Mouse (Mus musculus) midbrain, embryonic 10.5 days (tissue): ENCODE measurements around the gene Phf14. TPM values are rescaled to one million over a fixed set of nuclear protein-coding genes. Genes with fewer than 3 reads are reported as not detected.
A peak's percentile ranks its signal among the peaks of the same experiment; 100 is the strongest.
"Not testable (repeated sequence)": the region's sequence is repeated elsewhere in the genome, so short reads cannot be mapped to it uniquely, and the experiment has no call there.

Experiments used
- DNase-seq: peaks from one replicate; pipeline ENCODE4 v3.0.0-alpha.2; 2017; ENCODE audit warnings: low spot score
- H3K27ac ChIP-seq: fragments of 300-500 bp; sonication (generic); replicated peaks from 2 replicates; pipeline ENCODE4 v1.5.1; 2016; ENCODE audit warnings: mild to moderate bottlenecking
- H3K27me3 ChIP-seq: fragments of 300-500 bp; sonication (generic); 2 replicates; pipeline ENCODE4 v1.6.1; 2016; ENCODE audit warnings: low read depth, mild to moderate bottlenecking; ENCODE audit not compliant: poor library complexity, severe bottlenecking
- H3K36me3 ChIP-seq: fragments of 300-500 bp; sonication (generic); 2 replicates; pipeline ENCODE4 v1.6.1; 2016; ENCODE audit warnings: mild to moderate bottlenecking, moderate library complexity
- H3K4me1 ChIP-seq: fragments of 300-500 bp; sonication (generic); 2 replicates; pipeline ENCODE4 v1.6.1; 2016
- H3K4me3 ChIP-seq: fragments of 300-500 bp; sonication (generic); 2 replicates; pipeline ENCODE4 v1.5.1; 2016; ENCODE audit warnings: mild to moderate bottlenecking, moderate library complexity
- H3K9me3 ChIP-seq: fragments of 300-500 bp; sonication (generic); replicated peaks from 2 replicates; pipeline ENCODE4 v1.6.1; 2016; ENCODE audit warnings: mild to moderate bottlenecking
- WGBS: fragments of 180-500 bp; shearing (Covaris S2); methylation state at CpG from one replicate; pipeline ENCODE4 v1.1.7; 2016; 5-methylcytosine and 5-hydroxymethylcytosine counted together
- polyA plus RNA-seq: library from polyadenylated mRNA; unstranded; fragments of >200 nt; fragmentation: Nextera tagmentation; extraction: Ambion mirVana; gene quantifications from 2 replicates; pipeline ENCODE4 v1.2.1, GENCODE M21; 2016

Gene Phf14
- polyA plus RNA-seq = 65.3 and 70.6 TPM in 2 replicates

- peaks cover 34% of the 10 kb centered on the region for H3K36me3 ChIP-seq
- peaks cover 18% of the 10 kb centered on the region for H3K4me1 ChIP-seq
- no peaks in the 10 kb centered on the region for H3K27me3 ChIP-seq
- DNase-seq = peak; percentile 91
- peak within 1 kb of the TSS; percentile 94 for H3K4me3 ChIP-seq
- peak within 1 kb of the TSS; percentile 93 for H3K27ac ChIP-seq
- WGBS = under 1% methylated on average over 59 of the region's 59 CpGs
- H3K9me3 ChIP-seq = no peaks in the 10 kb centered on the region
These were observed at the start of gene Phf14, which contains the start of gene Ndufa4 for GRCm38 (mm10) chr6:11907269-11908032. Gene Phf14 (plus strand): TSS chr6:11907809. Gene Ndufa4 (minus strand): TSS chr6:11907497.

GRCm38 (mm10) chr6:11875364-11875763 is 32.2 kb upstream of the Phf14 start:
- H3K36me3 ChIP-seq, H3K4me3 ChIP-seq, H3K4me1 ChIP-seq, H3K27ac ChIP-seq, DNase-seq, H3K27me3 ChIP-seq, H3K9me3 ChIP-seq: not testable (repeated sequence)
- no CpG with 5 or more reads among the region's 2 CpGs for WGBS

GRCm38 (mm10) chr6:11900809-11901310 is 6.7 kb upstream of the Phf14 start:
- no peaks in the 10 kb centered on the region for H3K9me3 ChIP-seq
- DNase-seq = no peak
- peaks cover 83% of the 10 kb centered on the region for H3K36me3 ChIP-seq
- no peak overlapping the region for H3K4me3 ChIP-seq
- peaks cover 2% of the 10 kb centered on the region for H3K4me1 ChIP-seq
- 86% methylated on average over 4 of the region's 4 CpGs for WGBS
- no peaks in the 10 kb centered on the region for H3K27me3 ChIP-seq
- H3K27ac ChIP-seq = no peak overlapping the region

GRCm38 (mm10) chr6:11906890-11907268 is 730 bp upstream of the Phf14 start:
- DNase-seq = no peak
- peak overlapping the region; percentile 93 for H3K27ac ChIP-seq
- H3K9me3 ChIP-seq = no peaks in the 10 kb centered on the region
- WGBS = 2% methylated on average over 5 of the region's 5 CpGs
- peaks cover 18% of the 10 kb centered on the region for H3K4me1 ChIP-seq
- peak overlapping the region; percentile 94 for H3K4me3 ChIP-seq
- no peaks in the 10 kb centered on the region for H3K27me3 ChIP-seq
- H3K36me3 ChIP-seq = peaks cover 40% of the 10 kb centered on the region

GRCm38 (mm10) chr6:11908170-11908569 is 561 bp downstream of the Phf14 start:
- 34% methylated on average over 7 of the region's 7 CpGs for WGBS
- H3K4me1 ChIP-seq = peaks cover 18% of the 10 kb centered on the region
- H3K36me3 ChIP-seq = peaks cover 27% of the 10 kb centered on the region
- peak overlapping the region; percentile 93 for H3K27ac ChIP-seq
- DNase-seq = no peak
- H3K9me3 ChIP-seq = no peaks in the 10 kb centered on the region
- no peaks in the 10 kb centered on the region for H3K27me3 ChIP-seq
- H3K4me3 ChIP-seq = peak overlapping the region; percentile 94

- under 1% methylated on average over 20 of the region's 20 CpGs for WGBS
- Histone ChIP-seq H3K4me3 (peak overlapping the region; percentile 91), H3K4me1 (peaks cover 19% of the 10 kb centered on the region), H3K27ac (peak overlapping the region; percentile 99), H3K27me3 (no peaks in the 10 kb centered on the region), H3K9me3 (peaks cover 5% of the 10 kb centered on the region; the same call in 1 of the 2 replicates), H3K36me3 (peaks cover 30% of the 10 kb centered on the region)
- peak; percentile 88 for DNase-seq
These were observed 18.0 kb downstream of the Phf14 start for GRCm38 (mm10) chr6:11925496-11926041.

- peaks cover 30% of the 10 kb centered on the region for H3K36me3 ChIP-seq
- no peaks in the 10 kb centered on the region for H3K27me3 ChIP-seq
- peak overlapping the region; percentile 91 for H3K4me3 ChIP-seq
- H3K27ac ChIP-seq = peak overlapping the region; percentile 99
- H3K4me1 ChIP-seq = peaks cover 19% of the 10 kb centered on the region
- WGBS = under 1% methylated on average over 39 of the region's 40 CpGs
- H3K9me3 ChIP-seq = peaks cover 5% of the 10 kb centered on the region; the same call in 1 of the 2 replicates
- DNase-seq = peak; percentile 72
These were observed 18.5 kb downstream of the Phf14 start for GRCm38 (mm10) chr6:11926082-11926595.

- DNase-seq = no peak
- Histone ChIP-seq H3K27me3 (no peaks in the 10 kb centered on the region), H3K27ac (no peak overlapping the region), H3K36me3 (peaks cover 33% of the 10 kb centered on the region), H3K9me3 (peaks cover 5% of the 10 kb centered on the region; the same call in 1 of the 2 replicates), H3K4me1 (peaks cover 19% of the 10 kb centered on the region), H3K4me3 (peak overlapping the region; percentile 91; the same call in 1 of the 2 replicates)
- 89% methylated on average over 6 of the region's 6 CpGs for WGBS
These were observed 19.9 kb downstream of the Phf14 start for GRCm38 (mm10) chr6:11927485-11927884.

- H3K4me3 ChIP-seq = no peak overlapping the region
- no peak for DNase-seq
- H3K27me3 ChIP-seq = no peaks in the 10 kb centered on the region
- H3K27ac ChIP-seq = no peak overlapping the region
- H3K9me3 ChIP-seq = no peaks in the 10 kb centered on the region
- H3K4me1 ChIP-seq = no peaks in the 10 kb centered on the region
- 93% methylated on average over 7 of the region's 7 CpGs for WGBS
- H3K36me3 ChIP-seq = peaks cover 49% of the 10 kb centered on the region
These were observed 25.8 kb downstream of the Phf14 start for GRCm38 (mm10) chr6:11933403-11933802.

- H3K27me3 ChIP-seq = no peaks in the 10 kb centered on the region
- H3K27ac ChIP-seq = no peak overlapping the region
- H3K4me3 ChIP-seq = no peak overlapping the region
- H3K4me1 ChIP-seq = no peaks in the 10 kb centered on the region
- peaks cover 70% of the 10 kb centered on the region for H3K36me3 ChIP-seq
- no peaks in the 10 kb centered on the region for H3K9me3 ChIP-seq
- DNase-seq = no peak
These were observed 33.3 kb downstream of the Phf14 start for GRCm38 (mm10) chr6:11940895-11941294.

- 94% methylated on average over 4 of the region's 4 CpGs for WGBS
- Histone ChIP-seq H3K4me1 (no peaks in the 10 kb centered on the region), H3K9me3 (no peaks in the 10 kb centered on the region), H3K27ac (no peak overlapping the region), H3K36me3 (peaks cover 72% of the 10 kb centered on the region), H3K27me3 (no peaks in the 10 kb centered on the region), H3K4me3 (no peak overlapping the region)
- DNase-seq = no peak
These were observed 34.5 kb downstream of the Phf14 start for GRCm38 (mm10) chr6:11942089-11942488.

GRCm38 (mm10) chr6:11948100-11948499 is 40.5 kb downstream of the Phf14 start:
- Histone ChIP-seq H3K4me1 (no peaks in the 10 kb centered on the region), H3K27ac (no peak overlapping the region), H3K27me3 (no peaks in the 10 kb centered on the region), H3K4me3 (no peak overlapping the region), H3K9me3 (no peaks in the 10 kb centered on the region), H3K36me3 (peaks cover 53% of the 10 kb centered on the region)
- WGBS = 93% methylated on average over 1 of the region's 1 CpGs
- no peak for DNase-seq

- H3K4me3 ChIP-seq = no peak overlapping the region
- peaks cover 49% of the 10 kb centered on the region for H3K36me3 ChIP-seq
- WGBS = 92% methylated on average over 7 of the region's 7 CpGs
- DNase-seq = no peak
- H3K4me1 ChIP-seq = no peaks in the 10 kb centered on the region
- no peaks in the 10 kb centered on the region for H3K27me3 ChIP-seq
- H3K27ac ChIP-seq = no peak overlapping the region
- H3K9me3 ChIP-seq = no peaks in the 10 kb centered on the region
These were observed 52.6 kb downstream of the Phf14 start for GRCm38 (mm10) chr6:11960172-11960571.
